Mouse (Mus musculus): ENCODE measurements at regions not wholly inside any gene's neighbourhood (a gene's known extent, or its start where the extent isn't known, plus 50 kb on each side); places are given as distances from the start of the nearest gene placed in this dataset.
"Not testable (repeated sequence)": the region's sequence is repeated elsewhere in the genome, so short reads cannot be mapped to it uniquely, and the experiment has no call there.

GRCm38 (mm10) chr14:113838237-113838636, 523.8 kb downstream of the Tpm3-rs7 start:
- DNase-seq (ENCODE audit: low spot score): no peak

GRCm38 (mm10) chr14:113847836-113848235, 533.4 kb downstream of the Tpm3-rs7 start:
- not testable (repeated sequence) for DNase-seq (ENCODE audit: low spot score)

- DNase-seq (ENCODE audit: low spot score): no peak
Measured at GRCm38 (mm10) chr14:113852988-113853387, 538.6 kb downstream of the Tpm3-rs7 start.

GRCm38 (mm10) chr14:113867123-113868019, 553.0 kb downstream of the Tpm3-rs7 start:
- DNase-seq (ENCODE audit: low spot score): no peak

- DNase-seq (ENCODE audit: low spot score): no peak
Measured at GRCm38 (mm10) chr14:113883581-113883980, 569.2 kb downstream of the Tpm3-rs7 start.

GRCm38 (mm10) chr14:113886925-113887871, 572.8 kb downstream of the Tpm3-rs7 start:
- no peak for DNase-seq (ENCODE audit: low spot score)

GRCm38 (mm10) chr14:113930779-113931178, 616.4 kb downstream of the Tpm3-rs7 start:
- DNase-seq (ENCODE audit: low spot score): peak; percentile 29

- DNase-seq (ENCODE audit: low spot score): no peak
Measured at GRCm38 (mm10) chr14:113933841-113934240, 619.4 kb downstream of the Tpm3-rs7 start.
